Mouse (Mus musculus) megakaryocyte progenitor cell, adult 5-6 weeks (primary cell): ENCODE measurements around the gene Arhgap10. TPM values are rescaled to one million over a fixed set of nuclear protein-coding genes. Genes with fewer than 3 reads are reported as not detected.

Experiments used
- ATAC-seq: replicated peaks from 2 replicates; pipeline ENCODE4 v1.8.0; 2016; ENCODE audit warnings: mild to moderate bottlenecking, moderate TSS enrichment, inconsistent platforms; ENCODE audit not compliant: poor library complexity
- total RNA-seq, 2 experiments: library from RNA; stranded (forward) in 1 of 2; stranded (reverse) in 1 of 2; fragments of 157-497, 149-512 nt in 1 of 2; fragments of 200-1000 nt in 1 of 2; gene quantifications; 2 replicates each; pipeline versions ENCODE4 v1.2.3 to v1.2.4; 2015 to 2017

The Arhgap10 gene
- total RNA-seq, 2 experiments from 2014 or later = 6.6 to 12.2 TPM

DNA sequence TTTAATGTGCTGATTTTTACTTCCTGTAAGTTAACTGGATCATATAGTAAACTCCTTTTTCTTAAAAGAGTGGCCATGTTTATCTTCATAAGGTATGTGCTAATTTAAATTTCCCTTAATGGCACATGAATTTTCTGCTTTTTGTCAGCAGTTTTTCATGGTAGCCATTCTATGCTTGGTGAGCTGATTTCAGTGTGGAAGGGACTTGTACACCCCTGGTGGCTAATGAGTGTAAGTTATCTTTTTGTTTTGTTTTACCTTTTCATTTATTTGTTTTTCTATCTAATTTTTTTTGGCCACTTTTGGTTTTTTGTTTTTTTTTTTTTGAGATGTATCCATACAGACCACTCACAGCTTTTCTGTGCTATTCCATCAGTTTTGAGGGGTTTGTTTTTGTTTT is 278.3 kb downstream of the Arhgap10 start:
- no peak for ATAC-seq

DNA sequence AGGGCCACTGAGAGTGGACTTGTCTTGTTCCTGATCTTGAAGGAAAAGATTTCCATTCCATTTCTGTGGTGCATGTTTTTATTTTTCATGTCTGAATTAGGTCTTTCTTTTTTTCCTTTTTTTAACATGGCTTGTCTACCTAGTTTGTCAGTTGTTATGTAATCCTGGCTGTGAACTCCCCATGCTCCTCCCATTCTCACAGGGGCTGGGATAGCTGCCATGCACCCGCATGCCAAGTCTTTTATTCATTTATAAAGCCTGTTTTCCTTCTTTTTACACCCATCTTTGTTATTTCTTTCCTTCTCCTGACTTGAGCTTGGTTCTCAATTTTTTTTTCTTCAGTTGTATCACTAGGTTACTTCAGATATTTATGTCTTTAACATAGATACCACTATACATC is 281.1 kb downstream of the Arhgap10 start:
- no peak for ATAC-seq

DNA sequence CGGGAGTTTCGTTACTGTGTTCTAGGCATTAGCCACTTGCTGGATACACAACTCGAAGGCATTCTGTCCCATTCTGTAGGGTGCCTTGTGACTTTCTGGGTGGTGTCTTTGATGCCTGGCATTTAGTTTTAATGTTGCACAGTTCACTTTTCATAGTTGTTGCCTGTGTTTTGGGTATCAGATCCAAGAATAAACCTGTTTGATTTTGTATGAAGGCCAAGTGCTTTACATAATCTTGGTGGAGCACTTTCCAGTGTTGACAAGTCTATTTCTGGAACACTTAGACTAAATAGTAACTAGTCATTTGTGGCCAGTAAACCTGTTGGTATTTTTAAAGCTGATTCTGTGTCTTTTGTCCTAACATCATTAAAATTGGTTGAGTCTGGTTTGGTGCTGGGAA is 285.3 kb downstream of the Arhgap10 start:
- ATAC-seq = no peak

DNA sequence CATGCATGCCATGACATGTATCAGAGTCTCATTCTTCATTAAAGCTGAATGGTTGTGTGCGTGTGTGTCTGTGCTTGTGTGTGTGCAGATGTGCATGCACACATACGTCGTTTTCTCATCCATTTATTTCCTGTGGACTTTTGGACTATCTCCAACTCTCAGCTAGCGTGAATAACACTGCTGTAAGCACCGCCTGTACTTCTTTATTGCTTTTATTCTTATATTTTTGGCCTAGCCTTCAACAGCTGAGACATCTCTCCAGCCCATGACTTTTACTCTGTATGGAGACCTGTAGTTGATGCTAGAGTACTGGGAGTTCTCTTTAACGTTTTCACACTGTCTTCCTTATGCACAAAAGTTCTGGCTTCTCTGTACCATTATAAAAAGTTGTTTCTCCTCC is 285.9 kb downstream of the Arhgap10 start:
- ATAC-seq = no peak

DNA sequence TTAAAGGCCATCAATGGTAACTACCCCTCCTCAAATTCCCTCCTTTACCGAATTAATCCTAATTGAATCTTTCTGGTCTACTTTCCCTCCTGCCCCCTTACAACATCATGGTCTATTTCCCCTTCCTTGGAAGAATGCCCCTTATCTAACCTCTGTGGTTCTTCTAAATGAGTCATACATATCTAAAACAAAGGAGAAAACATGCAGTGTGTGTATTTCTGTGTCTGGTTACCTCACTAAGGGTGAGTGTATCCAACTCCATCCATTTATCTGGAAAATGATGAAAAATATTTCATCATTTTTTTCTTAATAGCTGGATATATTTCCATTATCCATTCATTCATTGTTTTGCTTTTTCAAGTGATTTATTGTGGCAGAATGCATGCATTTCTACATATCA is 286.5 kb downstream of the Arhgap10 start:
- ATAC-seq = no peak

DNA sequence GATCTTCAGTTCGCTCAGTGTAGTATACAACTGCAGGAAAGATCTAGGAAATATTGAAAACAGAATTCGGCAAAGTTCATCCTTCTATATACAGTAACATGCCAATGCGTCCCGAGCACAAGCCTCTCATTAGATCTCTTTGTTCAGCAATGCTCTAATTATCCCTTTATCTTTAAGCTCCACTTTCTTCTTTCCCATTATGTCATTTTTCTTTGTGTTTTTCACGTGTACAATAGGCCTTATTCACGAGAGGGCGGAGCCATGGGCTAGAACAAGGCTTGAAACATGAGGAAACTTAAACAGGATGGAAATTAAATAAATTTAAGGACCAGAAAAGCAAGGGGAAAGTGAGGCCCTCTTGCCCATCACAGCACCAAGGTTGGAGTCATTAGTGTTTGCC is 289.1 kb downstream of the Arhgap10 start:
- ATAC-seq = no peak

DNA sequence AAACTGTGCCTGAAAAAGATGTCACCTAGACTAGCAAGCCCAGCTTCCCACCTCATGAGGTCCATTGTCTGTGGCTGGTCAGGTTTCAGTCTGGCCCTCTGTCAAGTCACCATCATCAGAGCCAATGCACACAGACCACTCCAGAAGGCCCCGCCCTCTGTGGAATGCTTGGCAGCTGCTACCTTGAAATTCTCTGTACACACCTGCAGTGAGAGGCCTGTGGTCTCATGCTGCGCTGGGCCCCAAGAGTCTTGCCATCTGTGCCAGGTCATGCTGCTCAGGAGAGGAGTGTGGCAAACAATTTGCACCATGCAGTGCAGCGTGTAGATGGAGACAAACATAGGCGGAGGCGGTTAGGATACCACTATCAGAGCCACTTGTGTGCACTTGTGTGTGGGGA is 290.0 kb downstream of the Arhgap10 start:
- ATAC-seq = no peak

DNA sequence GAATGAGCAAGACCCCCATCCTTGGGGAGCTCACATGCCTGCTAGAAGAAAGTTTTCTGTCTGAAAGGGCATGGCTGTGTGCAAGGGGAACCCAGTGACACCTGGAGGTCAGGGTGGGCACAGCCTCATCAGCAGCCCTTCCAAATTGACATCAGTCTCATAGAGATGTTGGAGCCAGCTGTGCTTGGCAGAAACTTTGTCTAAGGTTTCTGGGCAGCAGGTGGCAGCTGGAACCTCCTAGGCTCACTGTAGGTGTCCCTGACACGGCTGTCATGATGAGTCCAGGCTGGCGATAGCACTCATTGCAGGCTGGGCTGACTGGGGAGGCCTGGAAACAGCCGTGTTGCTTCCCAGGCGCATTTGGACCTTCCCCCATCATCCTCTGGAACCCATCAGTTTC is 294.6 kb downstream of the Arhgap10 start:
- no peak for ATAC-seq

DNA sequence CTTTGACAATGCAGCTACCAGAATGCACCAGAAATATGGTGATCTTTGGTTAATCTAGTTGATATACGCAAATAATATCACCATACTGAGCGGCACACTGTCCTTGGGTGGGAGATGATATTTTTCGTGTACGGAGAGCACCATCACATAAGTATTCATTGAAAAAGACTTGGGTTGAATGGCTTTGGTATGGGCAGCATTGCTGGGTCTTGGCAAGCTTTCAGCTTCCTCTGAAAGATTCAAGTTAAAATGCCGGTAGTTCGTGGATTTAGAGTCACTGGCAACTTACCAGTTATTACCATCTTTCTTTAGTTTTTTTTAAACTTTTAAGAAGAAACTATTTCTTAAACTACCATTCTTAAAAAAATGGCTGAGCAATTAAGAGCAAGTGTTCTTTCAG is 302.6 kb downstream of the Arhgap10 start:
- ATAC-seq = no peak

DNA sequence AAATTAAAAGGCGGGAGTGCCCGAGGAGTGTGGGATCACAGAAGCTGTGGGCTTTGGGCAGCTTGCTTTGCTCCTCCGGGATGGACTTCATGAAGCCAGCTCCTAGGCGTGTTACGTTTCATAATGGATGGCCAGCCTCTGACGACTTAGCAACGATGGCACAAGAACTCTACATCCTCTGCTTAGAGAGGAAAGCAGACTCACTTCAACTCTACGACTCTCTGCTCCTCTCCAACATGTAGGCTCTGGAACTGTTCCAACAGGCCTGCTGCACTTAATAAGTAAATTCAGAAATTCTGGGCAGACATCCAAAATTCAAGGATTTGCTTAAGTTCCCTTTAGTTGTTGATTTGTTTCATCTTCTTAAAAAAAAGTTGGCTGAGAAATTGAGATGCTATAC is 303.1 kb downstream of the Arhgap10 start:
- no peak for ATAC-seq

DNA sequence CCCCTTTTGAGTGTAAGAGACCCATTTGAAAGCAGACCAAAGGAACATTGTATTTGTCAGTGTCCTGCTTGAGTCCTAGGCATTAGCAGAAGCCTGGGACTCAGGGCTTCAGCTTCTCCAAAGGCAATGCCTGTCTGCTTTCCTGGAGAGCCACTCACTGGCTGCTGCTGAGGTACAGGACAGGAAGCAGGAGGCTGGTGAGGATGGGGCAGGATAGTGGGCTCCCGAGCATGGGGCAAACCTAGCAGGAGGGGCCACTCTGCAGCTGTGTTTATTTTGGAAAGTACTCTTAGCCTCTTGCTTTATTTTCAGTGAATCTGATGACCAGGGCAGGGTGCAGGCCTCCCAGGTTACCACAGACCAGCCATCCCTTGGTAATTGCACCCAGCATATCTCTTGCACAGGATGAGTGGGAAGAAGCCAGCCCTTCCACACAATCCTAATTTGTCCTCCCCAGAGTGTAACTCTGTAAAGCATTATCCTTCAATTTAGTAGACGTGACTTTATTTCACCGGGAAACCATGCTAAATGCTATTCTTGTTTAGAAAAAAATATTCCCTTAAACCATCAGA is 303.8 kb downstream of the Arhgap10 start:
- ATAC-seq = no peak

DNA sequence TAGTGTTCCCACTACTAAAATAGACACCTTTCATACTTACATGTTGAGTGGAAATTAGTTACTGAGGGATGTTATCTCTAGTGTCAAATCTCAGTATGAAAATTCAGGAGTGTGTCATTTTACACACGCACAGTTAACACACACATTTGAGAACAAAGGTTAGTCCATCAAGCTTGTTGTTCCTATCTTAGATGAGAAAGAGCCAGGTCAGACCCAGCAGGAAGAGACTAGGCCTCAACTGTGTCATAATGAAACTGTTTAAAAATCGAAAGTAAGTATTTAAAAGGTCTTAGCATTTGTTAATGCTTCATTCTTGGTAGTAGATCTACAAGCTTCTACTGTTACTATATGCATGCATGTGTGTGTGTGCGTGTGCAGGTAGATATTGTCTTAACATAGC is 308.5 kb downstream of the Arhgap10 start:
- ATAC-seq = no peak

Other genes with a start within 250 kb of the Arhgap10 start
- gene Prmt9, start 31.4 kb upstream of the Arhgap10 start, total RNA-seq (2015) = 19.4 and 22.6 TPM in 2 replicates
- 23.2 and 31.2 TPM in 2 replicates for gene Prmt9, start 31.4 kb upstream of the Arhgap10 start, total RNA-seq (2017)
- gene Tmem184c, start 92.7 kb upstream of the Arhgap10 start, total RNA-seq (2015) = 26.6 and 36.9 TPM in 2 replicates
- gene Tmem184c, start 92.7 kb upstream of the Arhgap10 start, total RNA-seq (2017) = 23.3 and 25.2 TPM in 2 replicates
- gene Ednra, start 206.5 kb upstream of the Arhgap10 start, total RNA-seq (2015) = 0.81 and 1.5 TPM in 2 replicates
- gene Ednra, start 206.5 kb upstream of the Arhgap10 start, total RNA-seq (2017) = 0.25 and 1.0 TPM in 2 replicates